Mouse (Mus musculus): ENCODE results near the gene Olfr775.

Olfr775 gene

DNA sequence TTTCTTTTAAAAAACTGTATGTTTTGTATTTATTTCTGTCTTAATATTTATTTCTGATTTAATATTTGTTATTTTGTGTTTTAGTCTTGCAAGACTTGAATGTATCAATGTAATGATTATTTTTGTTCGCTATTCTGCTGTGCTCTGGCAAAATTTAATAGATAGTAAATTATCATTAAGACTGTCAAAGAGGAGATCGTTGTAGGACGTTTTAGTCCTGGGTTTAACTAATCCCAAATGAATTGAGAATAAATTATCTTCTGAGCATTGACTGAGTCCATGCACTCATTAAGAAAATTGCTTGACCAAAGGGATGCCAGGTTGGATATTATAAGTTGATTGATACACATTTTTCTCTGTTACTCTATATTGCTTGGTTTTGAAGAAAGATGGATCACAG, at the start of gene Olfr775:
TSS of gene Olfr775 (plus strand) at position 301 of the 400 bp plus-strand sequence.
- no peak for DNase-seq

DNA sequence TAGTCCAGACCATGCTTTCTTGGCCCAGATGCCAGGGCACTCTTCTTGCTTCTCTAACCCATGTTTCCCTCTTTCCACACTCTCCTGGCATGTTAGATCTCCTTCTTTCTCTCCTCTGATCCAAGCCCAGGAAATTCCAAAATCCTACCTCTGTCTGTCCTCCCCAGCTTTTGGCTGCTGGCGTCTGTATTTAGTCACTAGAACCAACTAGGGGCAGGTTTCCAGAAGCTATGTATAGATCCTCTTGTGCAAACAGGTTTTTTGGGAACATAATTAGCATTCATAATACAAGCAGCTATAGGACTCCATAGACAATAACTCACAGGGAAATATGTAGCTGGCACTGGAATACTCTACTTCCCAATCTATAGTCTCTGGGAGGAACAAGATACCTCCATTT, 17.5 kb upstream of the Olfr775 start:
- DNase-seq: no peak

DNA sequence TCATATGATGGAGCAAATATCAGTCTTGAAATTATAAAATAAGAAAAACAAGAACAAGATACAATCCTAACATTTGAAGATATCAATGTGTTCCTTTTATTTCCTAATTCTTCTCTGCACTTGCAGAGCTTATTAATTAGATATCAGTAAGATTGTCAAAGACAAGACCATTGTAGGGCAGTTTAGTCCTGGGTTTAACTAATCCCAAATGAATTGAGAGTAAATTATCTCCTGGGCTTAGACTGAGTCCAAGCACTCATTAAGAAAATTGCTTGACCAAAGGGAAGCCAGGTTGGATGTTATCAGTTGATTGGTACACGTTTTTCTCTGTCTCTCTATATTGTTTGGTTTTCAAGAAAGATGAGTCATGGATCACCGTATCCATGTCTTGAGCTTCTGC, 12.3 kb upstream of the Olfr775 start, which contains the start of gene Olfr774:
TSS of gene Olfr774 (plus strand) at position 301 of the 400 bp plus-strand sequence.
- DNase-seq: no peak

DNA sequence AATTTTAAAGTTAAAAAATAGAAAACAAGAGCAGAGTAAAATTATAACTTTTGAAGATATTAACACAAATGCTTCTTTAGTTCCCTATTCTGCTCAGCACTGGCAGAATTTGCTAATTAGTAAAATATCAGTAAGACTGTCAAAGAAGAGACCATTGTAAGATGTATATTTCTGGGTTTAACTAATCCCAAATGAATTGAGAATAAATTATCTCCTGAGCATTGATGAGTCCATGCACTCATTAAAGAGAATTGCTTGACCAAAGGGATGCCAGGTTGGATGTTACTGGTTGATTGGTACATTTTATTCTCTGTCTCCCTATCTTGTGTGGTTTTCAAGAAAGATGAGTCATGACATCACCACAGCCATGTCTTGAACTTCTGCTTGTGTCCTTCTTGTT, 10.6 kb downstream of the Olfr775 start, which contains the start of gene Olfr776:
TSS of gene Olfr776 (plus strand) at position 301 of the 400 bp plus-strand sequence.
- DNase-seq: no peak

DNA sequence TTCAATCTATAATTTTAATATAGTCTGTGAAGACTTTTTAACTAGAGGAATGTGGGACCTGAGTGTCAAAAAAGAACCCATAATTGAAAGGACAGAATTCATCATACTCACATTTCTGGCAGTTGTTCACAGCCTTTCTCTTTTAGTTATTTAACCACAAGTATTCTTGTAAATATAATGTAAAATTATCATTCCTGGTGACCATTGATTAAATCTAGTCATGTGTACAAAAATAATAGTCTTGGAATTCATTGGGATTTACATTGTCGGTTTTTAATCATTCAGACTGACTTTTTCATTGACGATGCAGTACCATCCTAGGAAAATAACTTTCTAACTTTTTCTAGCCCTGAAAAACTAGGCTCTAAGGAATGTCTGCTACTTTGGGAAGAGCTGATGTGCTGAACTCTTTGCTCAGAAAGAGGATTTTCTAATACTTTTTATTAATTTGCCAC, 22.9 kb downstream of the Olfr775 start, which contains the start of gene Olfr777:
TSS of gene Olfr777 (minus strand) at position 405 of the 455 bp plus-strand sequence.
- no peak for DNase-seq
